9 mouse cellular contexts compared by ENCODE assay signal in genomic region chr12:108352371-108353136, GRCm38 (mm10). TPM values are rescaled to one million over a fixed set of nuclear protein-coding genes. Genes with fewer than 3 reads are reported as not detected.
DNase-seq lines count a peak whose midpoint lies in the region; ATAC-seq lines count a peak whose summit lies in the region.
"Had no signal": no experiment of that assay in that cellular context is flagged by ENCODE, and none has a peak within 500 bp of the region (broad histone marks: within the 10 kb centered on the region; RNA-seq: fewer than 3 reads in every experiment).

No protein-coding gene starts in this region.

- peaks cover 4% of the 10 kb centered on the region; the same call in 1 of the 2 replicates for H3K9me3 ChIP-seq in heart, embryonic 14.5 days (ENCODE audit: control insufficient read depth, low read length)
- peaks cover 4% of the 10 kb centered on the region; the same call in 1 of the 2 replicates for H3K9me3 ChIP-seq in embryonic facial prominence, embryonic 10.5 days
- H3K9me3 ChIP-seq in hindbrain, embryonic 13.5 days = no peaks in the 10 kb centered on the region
- H3K9me3 ChIP-seq in midbrain, embryonic 15.5 days = no peaks in the 10 kb centered on the region

- no peak overlapping the region for H3K9ac ChIP-seq in heart, embryonic 14.5 days (ENCODE audit: low read length)
- peak overlapping the region; percentile 67 for H3K9ac ChIP-seq in hindbrain, embryonic 13.5 days
- peak overlapping the region; percentile 15; the same call in 1 of the 2 replicates for H3K9ac ChIP-seq in midbrain, embryonic 15.5 days

- no peak for DNase-seq in heart, postnatal 10 days
- DNase-seq in embryonic facial prominence, embryonic 10.5 days (ENCODE audit: low spot score) = peak; percentile 51
- no peak for DNase-seq in adrenal gland, postnatal 25 days
- no peak for DNase-seq in adrenal gland, postnatal 4 days (ENCODE audit: low spot score in 2 of 2)
- DNase-seq in T-cell, adult 2 months (ENCODE audit: low spot score) = no peak
- DNase-seq: lung, postnatal 4 days had no signal

- 9% methylated on average over 35 of the region's 35 CpGs for WGBS in heart, embryonic 14.5 days
- WGBS in embryonic facial prominence, embryonic 10.5 days = 6% methylated on average over 35 of the region's 35 CpGs
- WGBS in hindbrain, embryonic 13.5 days = 10% methylated on average over 35 of the region's 35 CpGs
- WGBS in midbrain, embryonic 15.5 days = 8% methylated on average over 35 of the region's 35 CpGs

- no peak overlapping the region for H3K27ac ChIP-seq in heart, embryonic 14.5 days (replicated peaks in 1 of 2; ENCODE audit: control insufficient read depth in 1 of 2, insufficient read depth in 1 of 2, low read depth in 2 of 2, low read length in 2 of 2)
- no peak overlapping the region for H3K27ac ChIP-seq in embryonic facial prominence, embryonic 10.5 days (replicated peaks)
- peak overlapping the region; percentile 18; the same call in 1 of the 2 replicates for H3K27ac ChIP-seq in hindbrain, embryonic 13.5 days
- H3K27ac ChIP-seq in midbrain, embryonic 15.5 days = no peak overlapping the region

- peaks cover 36% of the 10 kb centered on the region for H3K27me3 ChIP-seq in heart, embryonic 14.5 days (ENCODE audit: control insufficient read depth, insufficient read depth, low read length)
- peaks cover 74% of the 10 kb centered on the region for H3K27me3 ChIP-seq in embryonic facial prominence, embryonic 10.5 days (replicated peaks; ENCODE audit: low read depth, poor library complexity, severe bottlenecking)
- peaks cover 40% of the 10 kb centered on the region for H3K27me3 ChIP-seq in hindbrain, embryonic 13.5 days
- peaks cover 18% of the 10 kb centered on the region for H3K27me3 ChIP-seq in midbrain, embryonic 15.5 days (replicated peaks)

- peak overlapping the region; percentile 0 to 23; a peak in 3 of 4 replicates for H3K4me3 ChIP-seq in heart, embryonic 14.5 days (ENCODE audit: control insufficient read depth in 1 of 2, insufficient read depth in 1 of 2, low read depth in 1 of 2, low read length in 2 of 2)
- peak overlapping the region; percentile 47 for H3K4me3 ChIP-seq in embryonic facial prominence, embryonic 10.5 days
- H3K4me3 ChIP-seq in hindbrain, embryonic 13.5 days = peak overlapping the region; percentile 24
- H3K4me3 ChIP-seq in midbrain, embryonic 15.5 days = peak overlapping the region; percentile 21

- ATAC-seq in heart, embryonic 14.5 days (ENCODE audit: insufficient number of reproducible peaks, insufficient read depth, low FRiP score, low read depth) = no peak
- ATAC-seq in hindbrain, embryonic 13.5 days (ENCODE audit: low FRiP score) = no peak
- ATAC-seq in midbrain, embryonic 15.5 days (replicated peaks) = peak; percentile 45

- H3K4me2 ChIP-seq in heart, embryonic 14.5 days (ENCODE audit: low read length) = peak overlapping the region; percentile 54
- peak overlapping the region; percentile 51 for H3K4me2 ChIP-seq in hindbrain, embryonic 13.5 days
- H3K4me2 ChIP-seq in midbrain, embryonic 15.5 days = peak overlapping the region; percentile 51

- intact Hi-C loops in heart, postnatal 10 days (cut with DNase I) = no loop called here

- no peaks in the 10 kb centered on the region for H3K36me3 ChIP-seq in heart, embryonic 14.5 days (ENCODE audit: control insufficient read depth, insufficient read depth, low read length)
- no peaks in the 10 kb centered on the region for H3K36me3 ChIP-seq in embryonic facial prominence, embryonic 10.5 days (replicated peaks)
- no peaks in the 10 kb centered on the region for H3K36me3 ChIP-seq in hindbrain, embryonic 13.5 days
- H3K36me3 ChIP-seq in midbrain, embryonic 15.5 days (replicated peaks) = no peaks in the 10 kb centered on the region

- H3K4me1 ChIP-seq in heart, embryonic 14.5 days (ENCODE audit: control insufficient read depth in 2 of 2, insufficient read depth in 2 of 2, low read length in 2 of 2) = 0 out of 4 replicates have a peak, but pooled peaks cover 0 to 6% of the 10 kb centered on the region in 2 experiments
- peaks cover 23% of the 10 kb centered on the region for H3K4me1 ChIP-seq in embryonic facial prominence, embryonic 10.5 days
- peaks cover 9% of the 10 kb centered on the region for H3K4me1 ChIP-seq in hindbrain, embryonic 13.5 days (replicated peaks)
- H3K4me1 ChIP-seq in midbrain, embryonic 15.5 days = peaks cover 8% of the 10 kb centered on the region

RNA-seq across cellular contexts. Expression of gene Eml1, which starts 18.2 kb away (rescaled TPM):
- polyA plus RNA-seq in heart, embryonic 14.5 days (2014; fragmentation: Nextera tagmentation; extraction: Ambion mirVana) = 69.5 and 77.2 TPM in 2 replicates
- 10 to 100 TPM; 82.1 to 94.6 TPM for total RNA-seq in heart, postnatal 10 days (2021)
- polyA plus RNA-seq in embryonic facial prominence, embryonic 10.5 days (2016; fragmentation: Nextera tagmentation; extraction: Ambion mirVana) = 70.6 and 74.1 TPM in 2 replicates
- 58.7 and 61.9 TPM in 2 replicates for polyA plus RNA-seq in hindbrain, embryonic 13.5 days (2015; fragmentation: Nextera tagmentation; extraction: Ambion mirVana)
- 52.9 and 61.3 TPM in 2 replicates for polyA plus RNA-seq in midbrain, embryonic 15.5 days (2015; fragmentation: Nextera tagmentation; extraction: Ambion mirVana)
- total RNA-seq in adrenal gland, postnatal 25 days (2021) = 15.5 and 20.6 TPM in 2 replicates
- total RNA-seq in adrenal gland, postnatal 4 days (2021) = 10 to 100 TPM; 33.6 to 34.6 TPM

RNA-seq across cellular contexts. Expression of gene Cyp46a1, which starts 18.4 kb away (rescaled TPM):
- 4.2 and 4.6 TPM in 2 replicates for polyA plus RNA-seq in heart, embryonic 14.5 days (2014; fragmentation: Nextera tagmentation; extraction: Ambion mirVana)
- total RNA-seq in heart, postnatal 10 days (2021) = 1 to 10 TPM in 1 of 2 experiments, under 1 TPM in 1; 0.69 to 2.3 TPM
- polyA plus RNA-seq in embryonic facial prominence, embryonic 10.5 days (2016; fragmentation: Nextera tagmentation; extraction: Ambion mirVana) = 3.9 and 5.8 TPM in 2 replicates
- 15.4 and 17.5 TPM in 2 replicates for polyA plus RNA-seq in hindbrain, embryonic 13.5 days (2015; fragmentation: Nextera tagmentation; extraction: Ambion mirVana)
- polyA plus RNA-seq in midbrain, embryonic 15.5 days (2015; fragmentation: Nextera tagmentation; extraction: Ambion mirVana) = 23.6 and 24.9 TPM in 2 replicates
- 2.0 and 3.1 TPM in 2 replicates for total RNA-seq in adrenal gland, postnatal 25 days (2021)
- total RNA-seq in adrenal gland, postnatal 4 days (2021) = 1 to 10 TPM; 4.9 to 7.1 TPM

RNA-seq across cellular contexts. Expression of gene Hhipl1, which starts 46.5 kb away (rescaled TPM):
- 0.63 and 0.84 TPM in 2 replicates for polyA plus RNA-seq in heart, embryonic 14.5 days (2014; fragmentation: Nextera tagmentation; extraction: Ambion mirVana)
- 1 to 10 TPM; 1.5 to 3.2 TPM for total RNA-seq in heart, postnatal 10 days (2021)
- 0.72 and 0.99 TPM in 2 replicates for polyA plus RNA-seq in embryonic facial prominence, embryonic 10.5 days (2016; fragmentation: Nextera tagmentation; extraction: Ambion mirVana)
- 1.5 and 1.6 TPM in 2 replicates for polyA plus RNA-seq in hindbrain, embryonic 13.5 days (2015; fragmentation: Nextera tagmentation; extraction: Ambion mirVana)
- polyA plus RNA-seq in midbrain, embryonic 15.5 days (2015; fragmentation: Nextera tagmentation; extraction: Ambion mirVana) = 2.7 and 2.8 TPM in 2 replicates
- 0.48 and 0.67 TPM in 2 replicates for total RNA-seq in adrenal gland, postnatal 25 days (2021)
- total RNA-seq in adrenal gland, postnatal 4 days (2021) = 1 to 10 TPM; 1.1 to 1.3 TPM
